Mouse (Mus musculus) cerebellum, adult 9-10 months (tissue): ENCODE measurements around the gene Npb.
A peak's percentile ranks its signal among the peaks of the same experiment; 100 is the strongest.

Source experiments
- DNase-seq: peaks from one replicate; pipeline ENCODE4 v3.0.0; 2022

Gene Npb

DNA sequence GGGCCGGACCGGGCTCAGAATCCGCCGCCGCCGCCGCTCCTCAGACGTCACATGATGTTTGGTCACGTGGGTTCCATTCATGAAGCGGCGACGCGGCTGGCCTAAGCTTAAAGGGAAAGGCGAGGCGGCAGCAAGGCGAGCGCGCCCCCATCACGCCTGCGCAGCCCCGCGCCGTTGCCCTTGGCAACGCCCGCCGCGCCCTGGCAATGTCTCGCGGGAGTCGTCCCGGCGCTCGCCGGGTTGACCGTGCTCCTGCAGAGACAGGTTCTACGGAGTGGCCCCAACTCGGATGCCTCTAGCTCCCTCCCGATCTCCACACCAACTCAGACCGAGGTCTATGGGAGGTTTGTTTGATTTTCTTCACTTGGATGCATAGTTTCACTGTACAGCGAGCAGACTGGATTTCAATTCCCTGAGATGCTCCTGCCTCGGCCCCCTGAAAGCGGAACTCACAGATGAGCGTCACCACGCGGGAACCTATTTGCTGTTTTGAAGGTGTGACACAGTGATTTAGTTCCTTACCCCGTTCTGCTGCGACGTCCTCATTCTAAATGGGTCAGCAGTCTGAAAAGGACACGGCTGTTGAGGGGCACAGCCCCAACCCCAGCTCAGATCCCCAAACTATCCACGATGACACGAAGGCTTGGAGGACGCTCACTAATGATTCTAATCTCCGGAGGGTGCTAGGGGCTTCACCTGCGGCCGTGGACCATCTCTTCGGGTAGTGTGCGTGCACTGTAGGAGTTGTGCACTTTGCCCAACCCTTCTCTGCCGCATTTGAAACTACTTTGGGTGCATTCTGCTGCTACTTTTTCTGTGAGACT lies 25.5 kb downstream of the Npb start, which contains the start of gene Mafg:
TSS of gene Mafg (minus strand) at position 81 of the 824 bp plus-strand sequence.
- peak; percentile 94 for DNase-seq

DNA sequence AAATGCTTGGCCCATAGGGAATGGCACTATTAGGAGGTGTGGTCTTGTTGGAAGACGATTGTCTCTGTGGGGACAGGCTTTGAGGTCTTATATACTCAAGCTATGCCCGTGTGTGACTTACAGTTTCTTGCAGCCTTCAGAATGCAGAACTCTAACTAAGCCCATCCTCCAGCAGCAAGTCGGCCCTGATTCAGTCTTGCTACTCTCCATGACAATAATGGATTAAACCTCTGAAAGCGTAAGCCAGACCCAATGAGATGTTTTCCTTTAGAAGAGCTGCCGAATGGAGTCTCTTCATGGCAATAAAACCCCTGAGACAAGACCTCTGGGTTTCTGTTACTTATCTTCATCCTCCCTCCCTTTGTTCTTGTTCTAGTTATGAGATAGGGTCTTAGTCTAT lies 26.5 kb downstream of the Npb start:
- no peak for DNase-seq

DNA sequence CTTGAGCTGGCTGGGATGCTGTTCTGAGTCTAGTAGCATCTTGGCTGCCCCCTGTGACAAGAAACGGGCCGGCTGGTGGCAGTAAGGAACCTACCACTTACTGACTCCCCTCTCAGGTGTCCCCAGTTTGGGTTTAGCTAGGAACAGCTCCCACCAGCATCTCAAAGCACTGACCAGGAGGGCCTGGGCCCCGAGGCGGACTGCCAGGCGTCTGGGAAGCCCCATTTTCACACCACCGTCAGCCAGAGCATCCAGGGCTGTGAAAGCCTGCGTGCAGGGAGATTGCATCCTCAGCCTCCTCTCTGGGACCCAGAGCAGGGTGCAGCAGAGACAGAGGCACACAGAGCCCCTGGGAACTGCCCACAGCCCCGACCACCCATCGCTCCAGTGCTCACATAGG lies 33.0 kb downstream of the Npb start:
- no peak for DNase-seq

DNA sequence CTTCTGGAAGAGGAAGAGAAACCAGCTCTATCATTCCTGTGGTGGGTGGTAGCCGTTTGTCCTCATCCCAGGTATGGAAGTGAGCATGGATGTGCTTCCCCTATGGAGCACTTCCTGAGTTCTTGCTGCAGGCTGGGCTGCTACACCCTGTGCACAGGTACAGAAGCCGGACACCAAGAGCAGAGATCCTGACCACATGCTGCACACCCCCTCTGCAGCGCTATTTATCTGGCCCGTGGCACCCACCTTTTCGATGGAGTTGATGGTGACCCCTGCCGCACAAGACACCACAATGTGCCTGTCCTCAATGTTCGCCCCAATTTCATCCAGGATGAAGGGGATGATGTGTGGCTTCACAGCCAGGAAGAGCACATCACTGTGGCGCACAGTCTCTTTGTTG lies 33.6 kb downstream of the Npb start:
- DNase-seq: no peak

DNA sequence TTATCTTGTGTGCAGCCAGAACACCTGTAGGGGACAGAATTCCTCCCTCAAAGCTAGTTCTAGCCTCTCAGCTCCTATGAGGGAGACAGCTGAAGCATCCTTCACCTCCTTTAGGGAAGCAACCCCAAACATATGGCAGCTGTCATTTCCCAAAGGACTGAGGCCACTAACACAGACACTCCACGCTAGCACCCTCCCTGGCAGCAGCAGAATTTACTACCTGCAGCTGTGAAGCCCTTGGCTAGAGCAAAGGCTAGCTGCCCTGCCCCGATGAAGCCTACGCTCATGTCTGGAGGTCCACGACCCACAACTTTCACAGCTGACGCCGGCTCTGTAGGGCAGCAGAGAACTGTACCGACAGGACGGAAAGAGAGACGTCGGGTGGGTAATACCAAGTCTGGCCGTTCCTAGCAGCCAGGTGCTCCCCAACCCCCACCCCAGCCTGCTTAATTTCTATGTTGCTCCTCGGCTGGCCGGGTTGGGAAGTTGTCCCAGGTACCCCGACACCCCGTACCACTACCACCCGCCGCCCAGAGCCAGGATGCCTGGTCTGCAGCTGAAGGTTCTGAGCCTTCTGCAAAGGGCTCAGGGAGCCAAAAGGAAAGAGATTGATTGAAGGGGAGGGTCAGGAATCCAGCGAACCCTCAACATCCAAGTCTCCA lies 34.8 kb downstream of the Npb start:
- DNase-seq: no peak

DNA sequence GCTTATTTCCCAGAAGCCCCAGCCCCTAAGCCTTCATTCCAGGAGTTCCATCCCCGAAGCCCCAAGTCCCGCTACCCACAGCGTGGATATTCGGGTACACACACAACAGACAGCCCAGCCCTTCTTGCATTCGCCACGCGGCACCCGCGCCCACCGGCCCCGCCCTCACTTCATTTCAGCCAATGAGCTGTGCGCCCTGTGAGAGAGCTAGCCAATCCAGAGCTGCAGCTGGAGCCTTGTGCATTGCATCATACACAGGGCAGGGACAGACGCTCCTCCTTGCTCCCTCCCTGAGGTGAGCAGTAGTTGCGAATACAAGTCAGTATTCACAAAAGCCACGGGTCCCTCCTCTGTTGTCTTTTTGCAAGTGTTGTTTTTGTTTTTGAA lies 35.3 kb downstream of the Npb start, which contains the start of gene Pycr1:
TSS of gene Pycr1 (minus strand) at position 169 of the 387 bp plus-strand sequence.
- peak; percentile 95 for DNase-seq

DNA sequence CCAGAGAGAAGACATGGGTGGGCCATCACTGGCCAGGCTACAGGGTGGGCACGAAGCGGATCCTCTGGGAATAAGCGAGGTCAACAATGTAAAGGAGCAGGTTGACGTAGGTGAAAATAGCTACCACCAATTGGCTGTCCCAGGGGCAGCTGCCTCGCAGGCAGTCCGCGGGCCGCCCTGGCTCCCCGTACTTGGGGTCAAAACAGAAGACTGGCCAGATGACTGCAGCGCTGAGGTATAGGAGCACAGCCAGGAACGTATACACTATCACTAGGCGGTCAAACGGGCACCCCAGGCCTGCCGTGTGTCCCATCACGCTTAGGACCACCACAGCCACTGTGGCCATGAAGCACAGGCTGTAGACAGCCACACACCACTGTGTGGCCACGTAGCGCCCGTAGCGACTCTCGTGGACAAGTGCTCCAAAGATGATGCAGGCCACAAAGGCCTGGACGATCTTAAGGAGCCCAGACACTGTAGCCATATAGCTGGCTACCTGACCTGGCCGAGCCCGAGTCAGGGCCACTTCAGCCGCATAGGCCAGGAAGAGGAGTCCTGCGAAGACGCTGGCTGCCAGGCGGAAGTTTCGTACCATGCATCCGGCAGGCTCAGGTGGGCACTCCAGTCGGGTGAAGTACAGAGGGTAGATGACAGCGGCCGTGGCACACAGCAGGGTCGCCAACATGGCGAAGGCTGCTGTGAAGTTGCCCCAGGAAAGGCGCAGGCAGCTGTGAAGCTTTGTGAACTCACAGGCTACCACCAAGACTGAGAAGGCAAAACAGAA lies 39.0 kb downstream of the Npb start:
- DNase-seq: no peak

DNA sequence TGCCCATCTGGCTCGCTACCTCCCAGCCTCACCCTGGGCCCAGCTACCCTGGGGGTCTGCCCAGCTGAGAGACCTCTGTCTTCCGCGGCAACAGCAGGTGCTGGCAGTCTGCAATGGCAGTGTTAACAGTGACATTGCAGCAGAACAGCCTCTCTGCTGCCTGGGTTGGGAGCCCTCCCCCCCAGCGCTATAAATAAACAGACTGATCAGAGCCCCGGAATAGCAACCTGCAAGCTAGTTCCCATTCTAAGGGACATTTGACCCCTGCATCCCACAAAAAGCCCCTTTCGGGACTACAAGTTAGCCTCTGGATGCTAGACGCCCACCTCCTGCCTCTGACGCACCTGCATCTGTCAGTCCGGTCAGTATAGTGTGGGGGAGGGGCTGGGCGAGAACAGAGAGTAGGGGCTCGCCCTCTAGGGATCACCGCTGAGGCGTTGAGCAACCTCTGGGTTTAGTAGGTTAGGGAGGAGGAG lies 39.8 kb downstream of the Npb start, which contains the start of gene Myadml2:
TSS of gene Myadml2 (minus strand) at position 158 of the 476 bp plus-strand sequence.
- peak; percentile 70 for DNase-seq

DNA sequence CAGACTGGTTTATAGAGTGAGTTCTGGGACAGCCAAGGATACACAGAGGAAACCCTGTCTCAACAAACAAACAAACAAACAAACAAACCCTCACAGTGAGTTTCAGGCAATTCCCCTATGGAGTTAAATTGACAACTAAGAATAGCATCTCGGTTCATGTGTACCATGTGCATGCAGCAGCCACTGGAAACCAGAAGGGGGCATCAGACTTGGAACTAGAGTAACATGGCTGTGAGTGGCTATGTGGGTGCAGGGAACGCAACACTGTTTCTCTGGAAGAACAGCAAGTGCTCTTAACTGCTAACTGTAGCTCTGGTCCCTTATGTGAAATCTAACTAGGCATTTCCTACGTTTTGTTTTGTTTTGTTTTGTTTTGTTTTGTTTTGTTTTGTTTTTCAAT lies 43.6 kb downstream of the Npb start:
- DNase-seq: no peak

DNA sequence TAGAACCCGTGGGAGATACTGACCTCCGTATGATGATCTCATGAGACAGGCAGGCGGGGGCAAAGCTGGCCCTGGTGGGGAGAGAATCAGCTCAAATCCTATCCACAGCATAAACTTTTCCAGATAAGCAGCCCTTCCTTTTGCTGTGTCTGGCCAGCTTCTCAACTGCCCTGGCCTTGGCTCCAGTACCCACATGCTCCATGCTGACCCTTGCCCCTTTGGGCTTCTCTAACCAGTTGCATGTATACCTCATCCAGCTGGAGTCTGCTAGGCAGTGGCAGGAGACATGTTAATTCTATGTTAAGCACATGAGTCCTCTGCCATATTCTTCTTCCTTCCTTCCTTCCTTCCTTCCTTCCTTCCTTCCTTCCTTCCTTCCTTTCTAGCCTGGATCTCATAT lies 46.5 kb downstream of the Npb start:
- DNase-seq: no peak

DNA sequence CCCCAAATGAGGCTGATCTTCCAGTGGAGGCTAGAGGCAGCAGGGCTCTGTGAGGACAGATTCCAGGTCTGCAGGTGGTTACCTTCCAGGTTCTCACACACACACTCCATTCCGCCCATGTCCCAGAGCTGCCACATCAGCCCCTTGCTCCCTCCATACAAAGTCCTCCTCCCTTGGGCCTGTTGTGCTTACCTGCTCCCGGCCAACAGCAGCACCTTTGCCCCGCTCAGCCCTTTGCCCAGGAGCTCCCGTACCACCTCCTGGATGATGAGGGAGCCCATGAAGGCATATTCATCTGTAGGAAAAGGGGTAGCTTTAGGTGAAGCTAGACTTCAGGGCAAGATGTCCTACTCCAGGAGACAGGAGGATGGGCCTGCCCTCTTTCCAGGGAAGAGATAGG lies 49.0 kb downstream of the Npb start:
- DNase-seq: no peak
